Mouse (Mus musculus) G1E (cell line): Measurements from ENCODE around the gene Csnk1e. TPM values are rescaled to one million over a fixed set of nuclear protein-coding genes. Genes with fewer than 3 reads are reported as not detected.
A peak's percentile ranks its signal among the peaks of the same experiment; 100 is the strongest.

Experiments used
- ATAC-seq: 2 replicates; pipeline ENCODE4 v1.8.0; 2016; ENCODE audit warnings: mild to moderate bottlenecking; ENCODE audit not compliant: insufficient number of reproducible peaks, poor library complexity, low FRiP score, severe bottlenecking; ENCODE audit errors: extremely low read depth
- DNase-seq: peaks from one replicate; pipeline ENCODE4 v3.0.0; 2012; ENCODE audit warnings: low spot score
- H3K27me3 ChIP-seq: 2 replicates; pipeline ENCODE4 v1.6.1; 2012; ENCODE audit warnings: mild to moderate bottlenecking, low read length, inconsistent platforms; ENCODE audit not compliant: insufficient read depth
- H3K36me3 ChIP-seq: replicated peaks from 2 replicates; pipeline ENCODE3; 2012; ENCODE audit warnings: mild to moderate bottlenecking, inconsistent platforms
- H3K4me1 ChIP-seq: 2 replicates; pipeline ENCODE4 v1.6.1; 2012; ENCODE audit warnings: low read depth, low read length, inconsistent platforms, mixed read lengths; ENCODE audit not compliant: insufficient read depth
- H3K4me3 ChIP-seq: 2 replicates; pipeline ENCODE4 v1.5.1; 2012; ENCODE audit warnings: low read depth, mild to moderate bottlenecking, inconsistent platforms, low read length, moderate library complexity, mixed read lengths
- H3K9me3 ChIP-seq: replicated peaks from 2 replicates; pipeline ENCODE4 v1.6.1; 2012; ENCODE audit warnings: inconsistent platforms
- CTCF ChIP-seq: IDR thresholded peaks from 2 replicates; pipeline ENCODE4 v1.5.1; 2012; ENCODE audit warnings: low read depth, low read length, inconsistent platforms, mixed read lengths
- GATA1 ChIP-seq: IDR thresholded peaks from 2 replicates; pipeline ENCODE4 v1.6.1; 2012; ENCODE audit warnings: borderline replicate concordance, low read length, inconsistent platforms, mixed read lengths
- GATA2 ChIP-seq: IDR thresholded peaks from 2 replicates; pipeline ENCODE4 v1.6.1; 2012; ENCODE audit warnings: low read depth, low read length, inconsistent platforms, borderline replicate concordance
- POLR2AphosphoS5 ChIP-seq: IDR thresholded peaks from 2 replicates; pipeline ENCODE4 v1.6.1; 2012; ENCODE audit warnings: low read depth, low read length, inconsistent platforms; ENCODE audit not compliant: insufficient replicate concordance
- TAL1 ChIP-seq: conservative IDR thresholded peaks from 2 replicates; pipeline ENCODE4 v1.6.1; 2012; ENCODE audit warnings: low read depth, low read length, inconsistent platforms, mixed read lengths
- polyA plus RNA-seq: library from polyadenylated mRNA; stranded (reverse); fragments of >175 nt; gene quantifications from 2 replicates; pipeline ENCODE4 v1.2.3, GENCODE M21; 2012
- total RNA-seq, 2 experiments: library from RNA; stranded (forward) in 1 of 2; stranded (reverse) in 1 of 2; fragments of 200-1000 nt in 1 of 2; fragments of >200 nt in 1 of 2; fragmentation: Nextera tagmentation in 1 of 2; gene quantifications; 2 replicates each; pipeline ENCODE4 v1.2.3; 2014 to 2017

Csnk1e gene
- total and polyA plus RNA-seq, 3 experiments = 0.44 TPM; not detected in 2

DNA sequence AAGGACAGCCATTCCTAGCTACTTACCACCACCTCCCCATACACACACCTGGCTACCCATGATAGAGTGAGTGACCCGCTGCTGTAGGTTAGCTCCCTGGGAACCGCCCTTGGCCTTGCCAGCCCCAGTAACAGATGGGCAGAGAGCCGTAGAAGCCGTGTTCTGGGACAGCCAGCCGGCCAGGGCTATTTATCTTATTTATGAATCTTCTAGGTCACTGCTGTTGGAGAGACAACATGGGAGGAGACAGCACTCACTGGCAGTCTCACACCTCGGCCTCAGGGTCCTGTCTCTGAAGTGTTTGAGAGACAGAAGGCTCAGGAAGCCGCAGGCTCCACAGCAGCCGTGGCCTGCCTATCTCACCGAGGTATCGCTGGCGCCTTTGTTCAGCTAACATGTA is 34.1 kb upstream of the Csnk1e start:
- DNase-seq = no peak
- no peak overlapping the region for H3K4me3 ChIP-seq
- no peaks in the 10 kb centered on the region for H3K4me1 ChIP-seq
- ATAC-seq = no peak
- H3K9me3 ChIP-seq = no peaks in the 10 kb centered on the region
- TF ChIP-seq CTCF (no peak), GATA2 (no peak), TAL1 (no peak), GATA1 (no peak), POLR2AphosphoS5 (no peak)
- H3K36me3 ChIP-seq = no peaks in the 10 kb centered on the region
- peaks cover 29% of the 10 kb centered on the region for H3K27me3 ChIP-seq

DNA sequence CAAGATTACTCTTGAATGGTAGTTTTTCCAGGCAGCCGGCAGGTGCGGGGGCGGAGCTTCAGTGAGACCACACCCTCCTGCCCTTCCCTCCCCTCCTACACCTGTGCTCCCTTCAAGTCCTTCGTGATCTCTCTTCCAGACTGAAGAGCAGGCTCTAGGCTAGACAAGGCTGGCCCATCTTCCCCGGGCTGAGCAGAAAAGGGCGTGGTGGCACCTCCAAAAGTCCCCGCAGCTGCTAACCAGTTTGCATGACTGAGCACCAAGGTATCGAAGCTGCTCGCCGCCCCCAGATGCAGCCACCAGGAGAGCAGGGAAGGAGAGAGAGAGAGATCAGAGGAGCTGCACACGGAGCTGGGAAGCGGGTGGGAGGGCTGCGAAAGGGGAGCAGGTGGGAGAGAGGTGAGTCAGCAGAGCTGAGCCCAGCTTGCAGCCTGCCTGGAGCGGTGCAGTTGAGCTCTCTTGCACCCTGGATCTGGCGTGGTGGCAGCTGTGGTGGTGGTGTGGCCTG is 25.9 kb upstream of the Csnk1e start:
- peaks cover 32% of the 10 kb centered on the region for H3K27me3 ChIP-seq
- ATAC-seq = no peak
- DNase-seq = no peak
- H3K4me1 ChIP-seq = peaks cover 5% of the 10 kb centered on the region; the same call in 1 of the 2 replicates
- no peak overlapping the region for H3K4me3 ChIP-seq
- no peaks in the 10 kb centered on the region for H3K36me3 ChIP-seq
- TF ChIP-seq GATA2 (no peak), TAL1 (no peak), CTCF (no peak), POLR2AphosphoS5 (no peak), GATA1 (no peak)
- H3K9me3 ChIP-seq = no peaks in the 10 kb centered on the region

DNA sequence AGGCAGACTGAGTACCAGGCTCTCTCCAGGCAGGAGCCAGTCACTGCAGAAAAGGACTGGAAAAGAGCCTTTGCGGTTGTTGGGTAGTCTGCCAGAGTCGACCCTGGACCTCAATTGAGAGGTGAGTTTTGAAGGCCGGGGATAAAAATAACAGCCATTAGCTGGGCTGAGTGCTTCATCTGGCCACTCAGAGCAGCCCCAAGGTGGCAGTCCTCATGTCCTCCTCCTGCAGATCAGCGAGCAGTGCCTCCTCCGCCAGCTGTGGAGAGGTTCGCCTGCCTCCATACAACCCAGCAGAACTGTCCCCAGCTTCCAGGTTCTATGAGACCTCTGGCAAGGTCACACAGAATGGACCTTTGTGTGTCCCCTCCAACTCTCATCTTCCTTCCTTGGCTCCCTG is 21.9 kb upstream of the Csnk1e start:
- H3K9me3 ChIP-seq = no peaks in the 10 kb centered on the region
- ATAC-seq (no peak), DNase-seq (no peak)
- H3K4me3 ChIP-seq = no peak overlapping the region
- TF ChIP-seq GATA1 = no peak
- no peak for TF ChIP-seq CTCF
- H3K36me3 ChIP-seq = no peaks in the 10 kb centered on the region
- peaks cover 5% of the 10 kb centered on the region; the same call in 1 of the 2 replicates for H3K4me1 ChIP-seq
- peaks cover 27% of the 10 kb centered on the region for H3K27me3 ChIP-seq

DNA sequence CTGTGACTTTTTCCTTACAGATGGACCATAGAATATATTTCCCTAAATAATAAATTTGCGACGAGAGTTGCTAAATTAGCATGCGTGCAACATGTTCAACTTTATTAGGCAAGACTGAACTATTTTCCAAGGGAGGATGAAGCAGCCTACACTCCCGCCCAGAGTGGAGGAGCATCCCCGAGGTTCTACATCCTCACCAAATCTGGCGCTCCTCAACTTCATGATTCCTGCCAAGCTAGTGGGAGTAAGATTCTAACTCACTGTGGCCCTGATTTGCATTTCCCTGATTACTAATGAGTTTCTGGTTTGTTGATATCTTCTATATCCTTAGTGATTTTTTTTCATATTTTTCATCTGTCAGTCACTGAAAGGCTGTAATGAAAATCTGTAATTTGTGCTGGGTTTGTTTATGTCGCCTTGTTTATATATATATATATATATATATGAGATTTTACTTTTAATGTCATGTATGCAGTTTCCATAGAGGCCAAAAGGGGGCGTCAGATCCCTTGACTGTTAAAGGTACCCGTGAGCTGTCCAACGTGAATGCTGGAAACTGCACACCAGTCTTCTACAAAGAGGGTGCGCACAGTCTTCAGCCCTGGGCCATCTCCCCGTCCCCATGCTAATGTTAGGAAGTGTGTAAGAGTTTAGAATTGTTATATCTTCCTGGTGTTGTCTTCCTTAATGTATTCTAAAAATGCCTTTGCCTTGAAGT is 18.4 kb upstream of the Csnk1e start:
- DNase-seq = no peak
- no peaks in the 10 kb centered on the region for H3K4me1 ChIP-seq

DNA sequence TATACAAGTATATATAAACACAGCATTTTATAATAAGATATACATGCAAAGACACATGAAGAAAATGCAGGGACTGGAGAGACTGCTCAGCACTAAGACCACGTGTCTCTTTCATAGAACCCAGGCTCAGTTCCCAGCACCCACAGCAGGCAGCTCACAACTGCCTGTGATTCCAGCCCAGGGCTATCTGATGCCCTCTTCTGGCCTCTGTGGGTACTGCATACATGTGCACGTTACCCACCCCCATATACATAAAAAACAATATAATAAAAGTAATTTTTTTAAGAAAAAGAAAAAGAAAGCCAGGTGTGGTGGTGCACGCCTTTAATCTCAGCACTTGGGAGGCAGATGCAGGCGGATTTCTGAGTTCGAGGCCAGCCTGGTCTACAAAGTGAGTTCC is 17.7 kb upstream of the Csnk1e start:
- no peaks in the 10 kb centered on the region for H3K36me3 ChIP-seq
- peaks cover 7% of the 10 kb centered on the region; the same call in 1 of the 2 replicates for H3K27me3 ChIP-seq
- H3K9me3 ChIP-seq = no peaks in the 10 kb centered on the region
- no peak overlapping the region for H3K4me3 ChIP-seq
- TF ChIP-seq POLR2AphosphoS5 (no peak), TAL1 (no peak), CTCF (0 out of 2 replicates have a peak, but pooled peaks have one; percentile 4), GATA2 (no peak)
- H3K4me1 ChIP-seq = no peaks in the 10 kb centered on the region
- ATAC-seq (no peak), DNase-seq (no peak)

More for the DNA sequence above, 18.4 kb upstream of the Csnk1e start:
- no peak for TF ChIP-seq POLR2AphosphoS5
- TF ChIP-seq TAL1 = no peak
- TF ChIP-seq GATA2 = no peak
- TF ChIP-seq GATA1 = no peak
- TF ChIP-seq CTCF = no peak
- Histone ChIP-seq H3K36me3 (no peaks in the 10 kb centered on the region), H3K4me3 (no peak overlapping the region), H3K9me3 (no peaks in the 10 kb centered on the region), H3K27me3 (peaks cover 9% of the 10 kb centered on the region; the same call in 1 of the 2 replicates)
- ATAC-seq = no peak

DNA sequence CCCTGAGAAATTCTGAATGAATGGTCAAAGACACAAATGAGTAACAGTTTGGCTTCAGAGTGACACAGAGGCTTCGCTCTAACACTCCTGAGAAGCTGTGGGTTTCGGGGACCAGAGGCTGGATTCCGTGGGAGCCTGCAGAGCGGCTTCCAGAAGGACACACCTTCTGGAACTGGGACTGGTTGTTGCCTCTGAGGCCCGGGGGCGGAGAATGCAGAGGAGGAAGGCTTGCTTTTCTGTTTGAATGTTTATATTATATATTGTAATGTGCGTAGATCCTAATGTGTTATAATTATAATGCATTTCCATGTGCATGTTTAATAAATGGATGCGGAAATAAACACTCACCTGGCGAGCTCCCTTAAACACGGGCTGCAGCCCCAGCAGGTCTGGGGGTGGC is 15.7 kb upstream of the Csnk1e start:
- Histone ChIP-seq H3K27me3 (peaks cover 3% of the 10 kb centered on the region; the same call in 1 of the 2 replicates), H3K4me1 (no peaks in the 10 kb centered on the region), H3K4me3 (no peak overlapping the region), H3K9me3 (no peaks in the 10 kb centered on the region), H3K36me3 (no peaks in the 10 kb centered on the region)
- no peak for TF ChIP-seq GATA2
- DNase-seq (no peak), ATAC-seq (no peak)

DNA sequence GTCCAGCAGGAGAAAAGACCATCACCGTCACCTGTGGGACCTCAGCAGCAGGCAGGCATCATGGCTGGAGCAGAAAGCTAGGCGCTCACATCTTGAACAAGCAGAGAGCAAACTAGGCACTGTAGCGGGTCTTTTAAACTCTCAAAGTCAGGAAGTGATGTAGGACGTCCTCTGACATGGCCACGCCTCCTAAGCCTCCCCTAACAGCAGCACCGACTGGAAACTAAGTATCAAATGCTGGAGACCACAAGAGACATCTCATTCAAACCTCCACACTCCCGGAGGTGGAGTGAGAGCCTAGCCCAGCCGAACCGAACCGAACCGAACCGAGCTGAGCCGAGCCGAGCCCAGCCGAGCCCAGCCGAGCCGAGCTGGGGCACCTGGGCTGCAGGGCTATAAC is 15.2 kb upstream of the Csnk1e start:
- Histone ChIP-seq H3K36me3 (no peaks in the 10 kb centered on the region), H3K9me3 (no peaks in the 10 kb centered on the region), H3K4me3 (no peak overlapping the region), H3K27me3 (peaks cover 3% of the 10 kb centered on the region; the same call in 1 of the 2 replicates), H3K4me1 (no peaks in the 10 kb centered on the region)
- no peak for DNase-seq
- no peak for ATAC-seq
- no peak for TF ChIP-seq POLR2AphosphoS5
- no peak for TF ChIP-seq GATA2
- no peak for TF ChIP-seq TAL1
- no peak for TF ChIP-seq GATA1
- no peak for TF ChIP-seq CTCF
